In the genomic region with DNA sequence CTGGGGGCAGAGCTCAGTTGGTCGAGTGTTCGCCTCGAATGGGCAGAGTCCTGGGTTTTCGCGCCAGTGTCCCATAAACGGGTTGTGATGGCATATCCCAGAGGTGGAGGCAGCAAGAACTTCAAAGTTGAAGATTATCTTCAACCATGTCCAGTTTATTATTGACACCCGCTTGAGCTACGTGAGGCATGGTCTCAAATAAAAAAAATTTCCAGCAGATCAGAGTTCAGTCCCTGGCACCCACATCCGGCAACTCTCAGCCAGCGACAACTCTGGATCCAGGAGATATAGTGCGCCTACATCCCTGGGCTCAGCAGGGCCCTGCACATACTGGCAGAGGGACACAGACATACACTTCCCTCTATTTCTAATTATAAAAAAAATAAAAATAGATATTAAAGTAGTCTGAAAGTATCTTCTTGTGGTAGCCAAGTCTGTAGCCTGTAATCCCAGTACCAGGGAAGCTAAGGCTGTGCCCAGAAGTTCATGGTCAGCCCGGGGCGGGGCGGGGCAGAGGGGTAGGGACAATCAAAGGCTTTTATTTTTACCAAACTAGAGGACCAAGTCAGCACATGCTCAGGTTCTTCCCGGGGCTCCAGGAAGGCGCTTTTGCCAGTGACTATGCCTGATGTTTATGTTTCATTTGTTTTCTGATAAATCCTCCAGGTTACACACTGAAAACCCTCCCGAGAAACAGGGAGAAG, we compare ENCODE assay signal across 17 mouse cellular contexts.
"Had no signal": no experiment of that assay in that cellular context is flagged by ENCODE, and none has a peak within 500 bp of the region (broad histone marks: within the 10 kb centered on the region; RNA-seq: fewer than 3 reads in every experiment).

No protein-coding gene starts in this region.

- ATAC-seq: liver, postnatal 0 days; midbrain, embryonic 15.5 days had no signal

- DNase-seq: liver, embryonic 13.5 days; liver, postnatal 0 days; lung, postnatal 14 days; right cerebral cortex, postnatal 4 days; thymus, adult 2 months; thymus, postnatal 25 days had no signal

- H3K4me3 ChIP-seq: layer of hippocampus, adult 2 months; left cerebral cortex, adult 2 months; limb, embryonic 10.5 days; liver, embryonic 13.5 days; lung, embryonic 15.5 days; midbrain, embryonic 15.5 days; neural tube, embryonic 12.5 days; stomach, embryonic 15.5 days had no signal

- H3K4me2 ChIP-seq: liver, embryonic 13.5 days; lung, embryonic 15.5 days; midbrain, embryonic 11.5 days; midbrain, embryonic 15.5 days; neural tube, embryonic 12.5 days; stomach, embryonic 15.5 days had no signal

- H3K27me3 ChIP-seq: liver, embryonic 13.5 days; lung, embryonic 15.5 days; megakaryocyte, embryonic 14.5 days; midbrain, embryonic 15.5 days; neural tube, embryonic 12.5 days; stomach, embryonic 15.5 days had no signal

- H3K27ac ChIP-seq: kidney, postnatal 0 days; layer of hippocampus, adult 2 months; left cerebral cortex, adult 2 months; limb, embryonic 10.5 days; liver, embryonic 13.5 days; lung, embryonic 15.5 days; macrophage; midbrain, embryonic 15.5 days; neural tube, embryonic 12.5 days; stomach, embryonic 15.5 days had no signal

- H3K9ac ChIP-seq: liver, embryonic 13.5 days; liver, postnatal 0 days; lung, embryonic 15.5 days; midbrain, embryonic 15.5 days; neural tube, embryonic 12.5 days; stomach, embryonic 15.5 days had no signal

- H3K36me3 ChIP-seq: liver, embryonic 13.5 days had no signal

- H3K9me3 ChIP-seq: limb, embryonic 10.5 days; liver, embryonic 13.5 days; lung, embryonic 15.5 days; megakaryocyte, embryonic 14.5 days; midbrain, embryonic 15.5 days; neural tube, embryonic 12.5 days; stomach, embryonic 15.5 days had no signal
